Mouse (Mus musculus) neural tube, embryonic 12.5 days (tissue): ENCODE data around the gene Fgfr2. TPM values are rescaled to one million over a fixed set of nuclear protein-coding genes. Genes with fewer than 3 reads are reported as not detected.
"Not testable (repeated sequence)": the region's sequence is repeated elsewhere in the genome, so short reads cannot be mapped to it uniquely, and the experiment has no call there.

ENCODE experiments used
- ATAC-seq: fragments of 200-750 bp; cut with Nextera tagmentation; 2 replicates; pipeline ENCODE4 v1.8.0; 2017; ENCODE audit warnings: low read depth, mild to moderate bottlenecking, moderate TSS enrichment, moderate library complexity; ENCODE audit not compliant: low FRiP score
- H3K27ac ChIP-seq: fragments of 300-500 bp; sonication (generic); 2 replicates; pipeline ENCODE4 v1.5.1; 2016
- H3K27me3 ChIP-seq: fragments of 300-500 bp; sonication (generic); replicated peaks from 2 replicates; pipeline ENCODE4 v1.6.1; 2016; ENCODE audit warnings: mild to moderate bottlenecking
- H3K36me3 ChIP-seq: fragments of 300-500 bp; sonication (generic); 2 replicates; pipeline ENCODE4 v1.6.1; 2016; ENCODE audit warnings: mild to moderate bottlenecking
- H3K4me1 ChIP-seq: fragments of 300-500 bp; sonication (generic); 2 replicates; pipeline ENCODE4 v1.6.1; 2016
- H3K4me2 ChIP-seq: fragments of 300-500 bp; sonication (generic); replicated peaks from 2 replicates; pipeline ENCODE4 v1.6.1; 2016; ENCODE audit warnings: mild to moderate bottlenecking
- H3K4me3 ChIP-seq: fragments of 300-500 bp; sonication (generic); 2 replicates; pipeline ENCODE4 v1.5.1; 2016
- H3K9ac ChIP-seq: fragments of 300-500 bp; sonication (generic); 2 replicates; pipeline ENCODE4 v1.6.1; 2016; ENCODE audit warnings: mild to moderate bottlenecking
- H3K9me3 ChIP-seq: fragments of 300-500 bp; sonication (generic); 2 replicates; pipeline ENCODE4 v1.6.1; 2016; ENCODE audit warnings: mild to moderate bottlenecking
- WGBS: fragments of 180-500 bp; shearing (Covaris S2); methylation state at CpG from one replicate; pipeline ENCODE4 v1.1.7; 2016; 5-methylcytosine and 5-hydroxymethylcytosine counted together
- polyA plus RNA-seq: library from polyadenylated mRNA; unstranded; fragments of >200 nt; fragmentation: Nextera tagmentation; extraction: Ambion mirVana; gene quantifications from 2 replicates; pipeline ENCODE4 v1.2.1, GENCODE M21; 2016

The Fgfr2 gene
- polyA plus RNA-seq, 1 experiment from 2014 or later = 65.0 TPM

DNA sequence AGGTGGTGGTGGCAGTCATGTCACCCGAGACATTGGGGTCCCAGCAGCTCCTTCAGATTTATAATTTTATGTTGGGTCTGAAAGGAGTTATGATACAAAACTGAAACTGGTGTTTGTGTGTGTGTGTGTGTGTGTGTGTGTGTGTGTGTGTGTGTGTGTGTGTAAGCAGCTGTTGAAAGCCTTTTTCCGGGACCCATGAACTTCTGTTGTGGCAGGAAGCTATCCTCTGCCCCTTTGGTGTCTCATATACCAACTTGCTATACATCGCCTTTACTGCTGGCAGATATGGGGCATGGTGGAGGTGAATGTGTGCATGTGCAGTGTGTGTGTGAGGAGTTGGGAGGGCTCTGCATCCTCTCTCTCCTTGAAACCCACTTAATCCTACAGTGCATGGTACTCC lies 2049.7 kb downstream of the Fgfr2 start:
- H3K9ac ChIP-seq, H3K4me1 ChIP-seq, H3K36me3 ChIP-seq, H3K4me2 ChIP-seq, ATAC-seq, H3K27me3 ChIP-seq, H3K27ac ChIP-seq, H3K4me3 ChIP-seq, H3K9me3 ChIP-seq: not testable (repeated sequence)
- 91% methylated on average over 3 of the region's 3 CpGs for WGBS

GRCm38 (mm10) chr7:131068191-131068590 lies 2055.0 kb downstream of the Fgfr2 start:
- H3K4me2 ChIP-seq, H3K27ac ChIP-seq, H3K36me3 ChIP-seq, H3K9ac ChIP-seq, H3K4me3 ChIP-seq, H3K9me3 ChIP-seq, ATAC-seq, H3K27me3 ChIP-seq, H3K4me1 ChIP-seq: not testable (repeated sequence)
- 5% methylated on average over 1 of the region's 1 CpGs for WGBS

- ATAC-seq = no peak
- Histone ChIP-seq H3K27ac (no peak overlapping the region), H3K36me3 (no peaks in the 10 kb centered on the region), H3K9me3 (no peaks in the 10 kb centered on the region), H3K27me3 (no peaks in the 10 kb centered on the region), H3K4me3 (no peak overlapping the region), H3K9ac (no peak overlapping the region), H3K4me1 (no peaks in the 10 kb centered on the region), H3K4me2 (no peak overlapping the region)
- 88% methylated on average over 2 of the region's 2 CpGs for WGBS
Measured at GRCm38 (mm10) chr7:131062541-131062940, 2060.6 kb downstream of the Fgfr2 start.

- not testable (repeated sequence) for H3K27ac ChIP-seq, H3K27me3 ChIP-seq, H3K36me3 ChIP-seq, ATAC-seq, H3K9me3 ChIP-seq, H3K4me1 ChIP-seq, H3K4me2 ChIP-seq, H3K9ac ChIP-seq, H3K4me3 ChIP-seq
- 75% methylated on average over 2 of the region's 2 CpGs for WGBS
Measured at GRCm38 (mm10) chr7:131059808-131060207, 2063.3 kb downstream of the Fgfr2 start.

GRCm38 (mm10) chr7:131057918-131058317 lies 2065.2 kb downstream of the Fgfr2 start:
- H3K27me3 ChIP-seq, H3K36me3 ChIP-seq, H3K9me3 ChIP-seq, H3K4me1 ChIP-seq, H3K9ac ChIP-seq, H3K27ac ChIP-seq, ATAC-seq, H3K4me2 ChIP-seq, H3K4me3 ChIP-seq: not testable (repeated sequence)
- WGBS = 86% methylated on average over 9 of the region's 9 CpGs

DNA sequence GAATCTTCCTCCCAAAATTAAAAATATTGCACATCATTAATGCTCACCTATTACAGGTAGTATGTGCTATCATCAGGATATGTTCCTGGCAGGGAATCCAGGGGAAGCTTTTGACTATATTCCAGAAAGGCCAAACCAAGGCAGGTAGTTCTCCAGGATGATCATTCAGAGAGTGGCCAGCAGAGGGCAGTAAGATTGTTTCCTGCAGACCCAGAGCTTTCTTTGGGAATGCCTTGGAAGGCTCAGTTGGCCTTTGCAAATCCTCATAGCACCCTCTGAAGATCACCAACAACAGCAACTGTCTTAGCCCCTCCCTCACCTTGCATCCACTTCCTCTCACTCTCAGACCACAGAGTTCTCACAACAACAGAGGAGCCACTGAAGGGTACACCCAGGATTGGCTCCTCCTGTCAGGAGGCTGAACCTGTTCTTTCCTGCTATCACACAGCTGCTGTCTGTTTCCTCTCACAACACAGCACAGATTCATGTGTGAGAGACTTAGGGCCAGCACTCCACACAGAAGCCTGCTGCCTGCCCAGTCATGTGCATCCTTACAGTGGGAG lies 2068.3 kb downstream of the Fgfr2 start:
- H3K9me3 ChIP-seq = no peaks in the 10 kb centered on the region

GRCm38 (mm10) chr7:131049829-131050228 lies 2073.3 kb downstream of the Fgfr2 start:
- not testable (repeated sequence) for H3K27ac ChIP-seq, H3K4me3 ChIP-seq, H3K36me3 ChIP-seq, H3K4me2 ChIP-seq, H3K9ac ChIP-seq, ATAC-seq, H3K9me3 ChIP-seq, H3K27me3 ChIP-seq, H3K4me1 ChIP-seq
- WGBS = 85% methylated on average over 8 of the region's 8 CpGs

More for the DNA sequence above, 2068.3 kb downstream of the Fgfr2 start:
- no peak for ATAC-seq
- Histone ChIP-seq H3K36me3 (no peaks in the 10 kb centered on the region), H3K4me1 (no peaks in the 10 kb centered on the region), H3K27ac (no peak overlapping the region), H3K27me3 (no peaks in the 10 kb centered on the region), H3K4me2 (no peak overlapping the region), H3K4me3 (no peak overlapping the region), H3K9ac (no peak overlapping the region)

DNA sequence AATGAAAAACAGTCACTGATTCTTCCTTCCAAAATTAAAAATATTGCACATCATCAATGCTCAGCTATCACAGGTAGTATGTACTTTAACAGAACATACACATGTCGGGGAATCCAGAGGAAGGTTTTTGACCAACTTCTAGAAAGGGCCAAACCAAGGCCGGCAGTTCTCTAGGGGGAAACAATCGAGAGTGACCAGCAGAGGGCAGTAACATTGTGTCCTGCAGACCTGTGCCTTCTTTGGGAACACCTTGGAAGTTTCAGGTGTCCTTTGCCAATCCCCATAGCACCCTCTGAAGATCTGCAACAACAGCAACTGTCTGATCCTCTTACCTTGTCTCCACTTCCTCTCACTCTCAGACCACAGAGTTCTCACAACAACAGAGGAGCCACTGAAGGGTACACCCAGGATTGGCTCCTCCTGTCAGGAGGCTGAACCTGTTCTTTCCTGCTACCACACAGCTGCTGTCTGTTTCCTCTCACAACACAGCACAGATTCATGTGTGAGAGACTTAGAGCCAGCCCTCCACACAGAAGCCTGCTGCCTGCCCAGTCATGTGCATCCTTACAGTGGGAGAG lies 2077.8 kb downstream of the Fgfr2 start:
- not testable (repeated sequence) for H3K4me1 ChIP-seq, H3K27me3 ChIP-seq, ATAC-seq, H3K9me3 ChIP-seq, H3K4me3 ChIP-seq, H3K27ac ChIP-seq, H3K36me3 ChIP-seq, H3K4me2 ChIP-seq, H3K9ac ChIP-seq
- WGBS = 37% methylated on average over 3 of the region's 3 CpGs

DNA sequence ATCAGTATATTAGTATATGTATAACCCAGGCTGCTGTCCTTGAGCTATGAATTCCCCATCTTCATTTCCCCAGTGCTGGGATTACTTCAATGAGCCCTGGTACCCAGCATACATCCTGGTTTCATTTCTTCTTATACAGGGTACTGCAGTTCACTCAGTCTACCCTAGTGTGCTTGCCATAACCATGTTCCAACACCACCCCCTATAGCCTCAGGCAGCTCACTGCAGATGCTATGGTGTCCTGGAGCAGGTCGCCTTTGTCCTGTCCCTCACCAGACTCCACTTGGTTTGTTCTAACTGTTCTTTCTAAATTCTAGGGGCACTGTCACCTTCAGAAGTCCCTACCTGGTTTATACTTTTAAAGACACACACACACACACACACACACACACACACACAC lies 2080.5 kb downstream of the Fgfr2 start:
- Histone ChIP-seq H3K27ac (no peak overlapping the region), H3K4me3 (no peak overlapping the region), H3K9me3 (no peaks in the 10 kb centered on the region), H3K4me1 (no peaks in the 10 kb centered on the region), H3K9ac (no peak overlapping the region), H3K27me3 (no peaks in the 10 kb centered on the region), H3K36me3 (no peaks in the 10 kb centered on the region), H3K4me2 (no peak overlapping the region)
- ATAC-seq = no peak
- WGBS = 57% methylated on average over 1 of the region's 1 CpGs

DNA sequence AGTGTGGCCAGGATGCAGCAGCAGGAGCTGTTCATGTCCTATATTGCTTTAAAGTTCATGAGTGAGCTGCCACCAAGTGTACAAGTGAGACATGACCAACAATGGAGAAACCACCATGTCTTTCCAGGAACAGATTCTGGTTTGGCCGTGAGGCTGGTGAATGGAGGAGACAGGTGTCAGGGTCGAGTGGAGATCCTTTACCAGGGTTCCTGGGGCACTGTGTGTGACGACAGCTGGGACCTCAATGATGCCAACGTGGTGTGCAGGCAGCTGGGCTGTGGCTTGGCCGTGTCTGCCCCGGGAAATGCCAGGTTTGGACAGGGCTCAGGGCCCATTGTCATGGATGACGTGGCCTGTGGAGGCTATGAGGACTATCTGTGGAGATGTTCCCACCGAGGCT lies 2082.4 kb downstream of the Fgfr2 start:
- 86% methylated on average over 8 of the region's 8 CpGs for WGBS
- not testable (repeated sequence) for ATAC-seq, H3K27me3 ChIP-seq, H3K27ac ChIP-seq, H3K4me1 ChIP-seq, H3K4me2 ChIP-seq, H3K9ac ChIP-seq, H3K36me3 ChIP-seq, H3K4me3 ChIP-seq, H3K9me3 ChIP-seq

DNA sequence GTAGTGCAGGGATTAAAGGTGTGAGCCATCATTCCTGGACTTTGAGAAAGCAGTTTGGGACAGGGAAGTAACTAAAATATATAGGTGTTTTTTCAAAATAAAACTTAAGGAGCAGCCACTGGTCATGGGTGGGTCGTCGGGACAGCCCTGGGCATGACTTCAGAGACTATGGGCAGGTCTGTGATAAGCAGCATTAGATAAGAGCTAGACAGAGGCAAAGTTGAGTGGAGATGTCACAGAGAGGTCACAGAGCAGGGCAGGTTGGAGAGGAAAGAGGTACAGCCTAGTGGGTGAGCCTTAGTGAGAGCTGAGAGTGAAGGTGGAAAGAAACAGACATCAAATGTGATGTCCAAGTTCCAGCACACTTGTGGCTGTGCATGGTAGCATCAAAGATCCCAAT lies 2086.1 kb downstream of the Fgfr2 start:
- 94% methylated on average over 2 of the region's 2 CpGs for WGBS
- ATAC-seq = no peak
- Histone ChIP-seq H3K4me2 (no peak overlapping the region), H3K4me3 (no peak overlapping the region), H3K27ac (no peak overlapping the region), H3K36me3 (no peaks in the 10 kb centered on the region), H3K27me3 (no peaks in the 10 kb centered on the region), H3K4me1 (no peaks in the 10 kb centered on the region), H3K9me3 (no peaks in the 10 kb centered on the region), H3K9ac (no peak overlapping the region)

DNA sequence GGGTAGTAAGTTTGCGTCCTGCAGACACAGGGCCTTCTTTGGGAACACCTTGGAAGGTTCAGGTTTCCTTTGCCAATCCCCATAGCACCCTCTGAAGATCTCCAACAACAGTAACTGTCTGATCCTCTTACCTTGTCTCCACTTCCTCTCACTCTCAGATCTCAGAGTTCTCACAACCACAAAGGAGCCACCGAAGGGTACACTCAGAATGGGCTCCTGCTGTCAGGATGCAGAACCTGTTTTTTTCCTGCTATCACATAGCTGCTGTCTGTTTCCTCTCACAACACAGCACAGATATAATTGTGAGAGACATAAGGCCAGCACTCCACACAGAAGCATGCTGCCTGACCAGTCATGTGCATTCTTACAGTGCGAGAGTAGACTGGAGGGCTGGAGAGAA lies 2086.8 kb downstream of the Fgfr2 start:
- 85% methylated on average over 3 of the region's 3 CpGs for WGBS
- Histone ChIP-seq H3K36me3 (no peaks in the 10 kb centered on the region), H3K9ac (no peak overlapping the region), H3K4me1 (no peaks in the 10 kb centered on the region), H3K27me3 (no peaks in the 10 kb centered on the region), H3K4me2 (no peak overlapping the region), H3K9me3 (no peaks in the 10 kb centered on the region), H3K4me3 (no peak overlapping the region), H3K27ac (no peak overlapping the region)
- ATAC-seq = no peak

DNA sequence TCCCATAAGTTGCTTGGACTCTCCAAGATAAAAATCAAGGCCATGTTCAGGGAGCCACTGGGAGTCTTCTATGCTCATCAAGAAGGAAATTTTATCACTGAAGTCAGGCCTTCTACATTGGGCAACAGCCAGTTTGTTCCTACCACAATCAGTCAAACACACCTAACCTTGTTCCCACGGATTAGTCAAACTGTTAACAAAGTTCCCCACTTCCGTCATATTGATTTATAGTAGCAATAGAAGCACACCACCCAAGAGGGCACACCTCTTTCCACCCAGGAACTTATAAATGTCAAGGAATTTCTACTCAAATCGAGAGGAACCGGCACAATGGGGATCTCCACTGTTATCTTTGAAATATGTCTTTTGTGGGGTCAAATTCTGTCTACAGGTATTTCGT lies 2091.4 kb downstream of the Fgfr2 start, which contains the start of gene Dmbt1:
TSS of gene Dmbt1 (plus strand) at position 299 of the 400 bp plus-strand sequence.
- 80% methylated on average over 5 of the region's 5 CpGs for WGBS
- Histone ChIP-seq H3K36me3 (no peaks in the 10 kb centered on the region), H3K9me3 (no peaks in the 10 kb centered on the region), H3K4me3 (no peak within 1 kb of the TSS), H3K27ac (no peak within 1 kb of the TSS), H3K9ac (no peak within 1 kb of the TSS), H3K27me3 (no peaks in the 10 kb centered on the region), H3K4me2 (no peak within 1 kb of the TSS), H3K4me1 (no peaks in the 10 kb centered on the region)
- ATAC-seq = no peak
